ENCODE assay signal across 12 mouse cellular contexts in genomic region chr10:103715080-103715725, GRCm38 (mm10).
"Had no signal": no experiment of that assay in that cellular context is flagged by ENCODE, and none has a peak within 500 bp of the region (broad histone marks: within the 10 kb centered on the region; RNA-seq: fewer than 3 reads in every experiment).

No protein-coding gene starts in this region.

- DNase-seq: kidney, adult 11 months; kidney, adult 8-10 months; kidney, postnatal 10 days; kidney, postnatal 36 days; layer of hippocampus, postnatal 36 days; liver; lung, adult 18-20 months; lung, postnatal 10 days; lung, postnatal 36 days; retina, postnatal 1 day; right cerebral cortex, postnatal 4 days; thymus, postnatal 25 days had no signal
